Mouse (Mus musculus): ENCODE results near the gene 1810010D01Rik.

The 1810010D01Rik gene

GRCm38 (mm10) chr7:145208006-145208405 is at the start of gene 1810010D01Rik:
TSS of gene 1810010D01Rik (minus strand) at chr7:145208119.
- DNase-seq (ENCODE audit: low read depth), result no peak

GRCm38 (mm10) chr7:145256092-145256491 is 48.2 kb upstream of the 1810010D01Rik start:
- peak; percentile 20 for DNase-seq (ENCODE audit: low read depth)

- no peak for DNase-seq (ENCODE audit: low read depth)
Observed at GRCm38 (mm10) chr7:145253986-145254630, 46.2 kb upstream of the 1810010D01Rik start.

- DNase-seq (ENCODE audit: low read depth), result peak; percentile 92
Observed at GRCm38 (mm10) chr7:145252715-145253476, 45.0 kb upstream of the 1810010D01Rik start.

- DNase-seq (ENCODE audit: low read depth), result no peak
Observed at GRCm38 (mm10) chr7:145250225-145250624, 42.3 kb upstream of the 1810010D01Rik start.

GRCm38 (mm10) chr7:145248911-145249310 is 41.0 kb upstream of the 1810010D01Rik start:
- DNase-seq (ENCODE audit: low read depth), result no peak

- DNase-seq (ENCODE audit: low read depth), result peak; percentile 85
Observed at GRCm38 (mm10) chr7:145242851-145243712, 35.2 kb upstream of the 1810010D01Rik start.

- no peak for DNase-seq (ENCODE audit: low read depth)
Observed at GRCm38 (mm10) chr7:145242028-145242427, 34.1 kb upstream of the 1810010D01Rik start.

- no peak for DNase-seq (ENCODE audit: low read depth)
Observed at GRCm38 (mm10) chr7:145240929-145241328, 33.0 kb upstream of the 1810010D01Rik start.

- no peak for DNase-seq (ENCODE audit: low read depth)
Observed at GRCm38 (mm10) chr7:145239736-145240505, 32.0 kb upstream of the 1810010D01Rik start.

- DNase-seq (ENCODE audit: low read depth), result no peak
Observed at GRCm38 (mm10) chr7:145239145-145239544, 31.2 kb upstream of the 1810010D01Rik start.

- DNase-seq (ENCODE audit: low read depth), result no peak
Observed at GRCm38 (mm10) chr7:145234841-145235790, 27.2 kb upstream of the 1810010D01Rik start.

GRCm38 (mm10) chr7:145231659-145232058 is 23.7 kb upstream of the 1810010D01Rik start:
- no peak for DNase-seq (ENCODE audit: low read depth)

- no peak for DNase-seq (ENCODE audit: low read depth)
Observed at GRCm38 (mm10) chr7:145226641-145227040, 18.7 kb upstream of the 1810010D01Rik start.

- DNase-seq (ENCODE audit: low read depth), result no peak
Observed at GRCm38 (mm10) chr7:145225626-145226025, 17.7 kb upstream of the 1810010D01Rik start.

- DNase-seq (ENCODE audit: low read depth), result peak; percentile 88
Observed at GRCm38 (mm10) chr7:145221841-145222689, 14.1 kb upstream of the 1810010D01Rik start.

GRCm38 (mm10) chr7:145221346-145221745 is 13.4 kb upstream of the 1810010D01Rik start:
- DNase-seq (ENCODE audit: low read depth), result no peak

GRCm38 (mm10) chr7:145219420-145219831 is 11.5 kb upstream of the 1810010D01Rik start:
- DNase-seq (ENCODE audit: low read depth), result no peak

- DNase-seq (ENCODE audit: low read depth), result peak; percentile 70
Observed at GRCm38 (mm10) chr7:145216591-145216990, 8.7 kb upstream of the 1810010D01Rik start.

All from NIH3T3 (cell line).